Mouse (Mus musculus) bone marrow macrophage, adult 2 months (primary cell): ENCODE measurements around the gene Atp5l.

ENCODE experiments used
- CTCF ChIP-seq: IDR thresholded peaks from 2 replicates; pipeline ENCODE4 v1.5.1; 2012; ENCODE audit warnings: low read depth, mild to moderate bottlenecking, low read length, moderate library complexity
- POLR2A ChIP-seq: IDR thresholded peaks from 2 replicates; pipeline ENCODE4 v1.6.1; 2012; ENCODE audit warnings: mild to moderate bottlenecking, low read depth, low read length, borderline replicate concordance

DNA sequence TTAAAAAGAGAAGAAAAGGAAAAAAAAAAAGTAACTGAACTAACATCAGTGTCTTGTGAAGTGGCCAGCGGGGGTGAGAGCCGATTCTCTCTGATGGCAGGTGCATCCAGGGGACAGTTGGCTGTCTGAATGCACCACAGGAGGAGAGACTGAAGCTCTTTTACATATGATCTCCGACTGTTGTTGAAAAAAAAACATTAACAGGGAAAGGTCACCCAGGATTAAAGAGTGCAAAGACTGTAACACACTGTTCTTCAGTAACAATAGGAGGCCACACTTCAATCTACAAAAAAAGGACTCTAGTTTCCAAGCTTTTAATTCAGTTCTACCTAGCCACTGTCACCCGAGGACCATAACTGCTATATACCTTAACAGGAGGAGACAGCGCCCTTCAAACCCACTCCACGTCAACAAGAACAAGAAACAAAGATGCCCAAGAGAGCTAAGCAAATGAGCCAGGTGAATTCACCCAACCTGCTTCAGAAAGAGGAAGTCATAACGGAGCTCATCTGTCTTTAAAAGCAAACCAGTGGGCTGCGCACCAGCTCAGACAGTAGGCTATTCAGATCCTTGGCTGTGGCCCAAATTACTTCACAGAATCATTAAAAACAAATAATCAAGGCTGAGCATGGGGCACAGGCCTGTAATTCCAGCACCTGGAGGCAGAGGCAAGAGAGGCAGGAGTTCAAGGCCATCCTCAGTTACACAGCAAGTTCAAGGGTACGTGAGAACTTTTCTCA is 53.9 kb downstream of the Atp5l start:
- TF ChIP-seq POLR2A (no peak), CTCF (no peak)
